In genomic region chr7:45182606-45183005, GRCm38 (mm10) we compare ENCODE assay signal across 8 mouse cellular contexts. TPM values are rescaled to one million over a fixed set of nuclear protein-coding genes. Genes with fewer than 3 reads are reported as not detected.
DNase-seq lines count a peak whose midpoint lies in the region; ATAC-seq lines count a peak whose summit lies in the region.

No protein-coding gene starts in this region.

- H3K9me3 ChIP-seq in heart, embryonic 13.5 days, result no peaks in the 10 kb centered on the region
- H3K9me3 ChIP-seq in embryonic facial prominence, embryonic 10.5 days, result no peaks in the 10 kb centered on the region
- H3K9me3 ChIP-seq in intestine, embryonic 15.5 days, result no peaks in the 10 kb centered on the region
- no peaks in the 10 kb centered on the region for H3K9me3 ChIP-seq in midbrain, embryonic 12.5 days

- no peak for DNase-seq in heart, postnatal 10 days
- no peak for DNase-seq in embryonic facial prominence, embryonic 10.5 days (ENCODE audit: low spot score)
- DNase-seq in thymus, postnatal 4 days, result no peak
- no peak for DNase-seq in spleen, adult 12 weeks (ENCODE audit: low spot score)
- no peak for DNase-seq in testis, postnatal 14 days (ENCODE audit: low spot score)

- no peak for ATAC-seq in heart, embryonic 13.5 days (ENCODE audit: extremely low read depth, insufficient number of reproducible peaks, low FRiP score, low TSS enrichment)
- ATAC-seq in intestine, embryonic 15.5 days, result peak; percentile 14; the same call in 1 of the 2 replicates
- no peak for ATAC-seq in midbrain, embryonic 12.5 days (ENCODE audit: low FRiP score, low read depth)

- peaks cover 99% of the 10 kb centered on the region for H3K27me3 ChIP-seq in heart, embryonic 13.5 days (replicated peaks)
- peaks cover 100% of the 10 kb centered on the region for H3K27me3 ChIP-seq in embryonic facial prominence, embryonic 10.5 days (replicated peaks; ENCODE audit: low read depth, poor library complexity, severe bottlenecking)
- peaks cover 92% of the 10 kb centered on the region for H3K27me3 ChIP-seq in intestine, embryonic 15.5 days (replicated peaks)
- H3K27me3 ChIP-seq in midbrain, embryonic 12.5 days, result peaks cover 96% of the 10 kb centered on the region

- H3K9ac ChIP-seq in heart, embryonic 13.5 days, result peak overlapping the region; percentile 65
- H3K9ac ChIP-seq in intestine, embryonic 15.5 days, result peak overlapping the region; percentile 36
- H3K9ac ChIP-seq in midbrain, embryonic 12.5 days (replicated peaks), result no peak overlapping the region; the same call in 1 of the 2 replicates

- intact Hi-C loops in heart, postnatal 10 days (cut with DNase I), result no loop called here

- H3K4me1 ChIP-seq in heart, embryonic 13.5 days, result peaks cover 21% of the 10 kb centered on the region
- peaks cover 45% of the 10 kb centered on the region for H3K4me1 ChIP-seq in embryonic facial prominence, embryonic 10.5 days
- H3K4me1 ChIP-seq in intestine, embryonic 15.5 days (replicated peaks), result peaks cover 10% of the 10 kb centered on the region
- peaks cover 16% of the 10 kb centered on the region for H3K4me1 ChIP-seq in midbrain, embryonic 12.5 days

- peak overlapping the region; percentile 69 for H3K4me2 ChIP-seq in heart, embryonic 13.5 days
- peak overlapping the region; percentile 72 for H3K4me2 ChIP-seq in intestine, embryonic 15.5 days (replicated peaks)
- H3K4me2 ChIP-seq in midbrain, embryonic 12.5 days (replicated peaks), result peak overlapping the region; percentile 48

- no peaks in the 10 kb centered on the region for H3K36me3 ChIP-seq in heart, embryonic 13.5 days
- H3K36me3 ChIP-seq in embryonic facial prominence, embryonic 10.5 days (replicated peaks), result no peaks in the 10 kb centered on the region
- no peaks in the 10 kb centered on the region for H3K36me3 ChIP-seq in intestine, embryonic 15.5 days
- no peaks in the 10 kb centered on the region for H3K36me3 ChIP-seq in midbrain, embryonic 12.5 days

- 17% methylated on average over 11 of the region's 11 CpGs for WGBS in heart, embryonic 13.5 days
- WGBS in embryonic facial prominence, embryonic 10.5 days, result 18% methylated on average over 11 of the region's 11 CpGs
- 15% methylated on average over 11 of the region's 11 CpGs for WGBS in intestine, embryonic 15.5 days
- WGBS in midbrain, embryonic 12.5 days, result 15% methylated on average over 11 of the region's 11 CpGs

- H3K27ac ChIP-seq in heart, embryonic 13.5 days (replicated peaks), result no peak overlapping the region
- no peak overlapping the region for H3K27ac ChIP-seq in embryonic facial prominence, embryonic 10.5 days (replicated peaks)
- no peak overlapping the region for H3K27ac ChIP-seq in intestine, embryonic 15.5 days
- H3K27ac ChIP-seq in midbrain, embryonic 12.5 days (replicated peaks), result no peak overlapping the region

- peak overlapping the region; percentile 44 for H3K4me3 ChIP-seq in heart, embryonic 13.5 days
- H3K4me3 ChIP-seq in embryonic facial prominence, embryonic 10.5 days, result peak overlapping the region; percentile 46
- peak overlapping the region; percentile 30 for H3K4me3 ChIP-seq in intestine, embryonic 15.5 days (replicated peaks)
- H3K4me3 ChIP-seq in midbrain, embryonic 12.5 days, result peak overlapping the region; percentile 25; the same call in 1 of the 2 replicates

RNA-seq across cellular contexts. Expression of gene Pth2, which starts 1.8 kb away (rescaled TPM):
- polyA plus RNA-seq in heart, embryonic 13.5 days (2015; fragmentation: Nextera tagmentation; extraction: Ambion mirVana), result not detected in 2 replicates
- not detected for total RNA-seq in heart, postnatal 10 days (2021)
- not detected in 2 replicates for polyA plus RNA-seq in embryonic facial prominence, embryonic 10.5 days (2016; fragmentation: Nextera tagmentation; extraction: Ambion mirVana)
- polyA plus RNA-seq in intestine, embryonic 15.5 days (2015; fragmentation: Nextera tagmentation; extraction: Ambion mirVana), result not detected in 2 replicates
- polyA plus RNA-seq in midbrain, embryonic 12.5 days (2016; fragmentation: Nextera tagmentation; extraction: Ambion mirVana), result 1.3 and 2.4 TPM in 2 replicates

RNA-seq across cellular contexts. Expression of gene Gfy, which starts 3.2 kb away (rescaled TPM):
- not detected in 2 replicates for polyA plus RNA-seq in heart, embryonic 13.5 days (2015; fragmentation: Nextera tagmentation; extraction: Ambion mirVana)
- not detected for total RNA-seq in heart, postnatal 10 days (2021)
- 0.10 and 0.29 TPM in 2 replicates for polyA plus RNA-seq in embryonic facial prominence, embryonic 10.5 days (2016; fragmentation: Nextera tagmentation; extraction: Ambion mirVana)
- polyA plus RNA-seq in intestine, embryonic 15.5 days (2015; fragmentation: Nextera tagmentation; extraction: Ambion mirVana), result not detected in 2 replicates
- not detected in 2 replicates for polyA plus RNA-seq in midbrain, embryonic 12.5 days (2016; fragmentation: Nextera tagmentation; extraction: Ambion mirVana)

RNA-seq across cellular contexts. Expression of gene Slc17a7, which starts 18.9 kb away (rescaled TPM):
- polyA plus RNA-seq in heart, embryonic 13.5 days (2015; fragmentation: Nextera tagmentation; extraction: Ambion mirVana), result 2.9 and 3.6 TPM in 2 replicates
- total RNA-seq in heart, postnatal 10 days (2021), result 1 to 10 TPM; 6.1 to 6.7 TPM
- polyA plus RNA-seq in embryonic facial prominence, embryonic 10.5 days (2016; fragmentation: Nextera tagmentation; extraction: Ambion mirVana), result 0.74 and 1.2 TPM in 2 replicates
- 0.13 and 0.15 TPM in 2 replicates for polyA plus RNA-seq in intestine, embryonic 15.5 days (2015; fragmentation: Nextera tagmentation; extraction: Ambion mirVana)
- 0.61 and 1.0 TPM in 2 replicates for polyA plus RNA-seq in midbrain, embryonic 12.5 days (2016; fragmentation: Nextera tagmentation; extraction: Ambion mirVana)

RNA-seq across cellular contexts. Expression of gene Ccdc155, which starts 22.1 kb away (rescaled TPM):
- polyA plus RNA-seq in heart, embryonic 13.5 days (2015; fragmentation: Nextera tagmentation; extraction: Ambion mirVana), result 0.51 and 0.74 TPM in 2 replicates
- total RNA-seq in heart, postnatal 10 days (2021), result not detected
- 0.62 and 0.67 TPM in 2 replicates for polyA plus RNA-seq in embryonic facial prominence, embryonic 10.5 days (2016; fragmentation: Nextera tagmentation; extraction: Ambion mirVana)
- polyA plus RNA-seq in intestine, embryonic 15.5 days (2015; fragmentation: Nextera tagmentation; extraction: Ambion mirVana), result 0.61 and 0.69 TPM in 2 replicates
- polyA plus RNA-seq in midbrain, embryonic 12.5 days (2016; fragmentation: Nextera tagmentation; extraction: Ambion mirVana), result 0.63 and 0.75 TPM in 2 replicates

RNA-seq across cellular contexts. Expression of gene Aldh16a1, which starts 28.2 kb away (rescaled TPM):
- 31.8 and 33.4 TPM in 2 replicates for polyA plus RNA-seq in heart, embryonic 13.5 days (2015; fragmentation: Nextera tagmentation; extraction: Ambion mirVana)
- total RNA-seq in heart, postnatal 10 days (2021), result 10 to 100 TPM; 36.6 to 48.2 TPM
- polyA plus RNA-seq in embryonic facial prominence, embryonic 10.5 days (2016; fragmentation: Nextera tagmentation; extraction: Ambion mirVana), result 65.3 and 71.7 TPM in 2 replicates
- 79.0 and 87.3 TPM in 2 replicates for polyA plus RNA-seq in intestine, embryonic 15.5 days (2015; fragmentation: Nextera tagmentation; extraction: Ambion mirVana)
- 38.0 and 39.4 TPM in 2 replicates for polyA plus RNA-seq in midbrain, embryonic 12.5 days (2016; fragmentation: Nextera tagmentation; extraction: Ambion mirVana)
